Mouse (Mus musculus): ENCODE data around the gene Olfr9. TPM values are rescaled to one million over a fixed set of nuclear protein-coding genes. Genes with fewer than 3 reads are reported as not detected.

Olfr9 gene
- polyA plus RNA-seq, 1 experiment from 2014 or later = not detected

DNA sequence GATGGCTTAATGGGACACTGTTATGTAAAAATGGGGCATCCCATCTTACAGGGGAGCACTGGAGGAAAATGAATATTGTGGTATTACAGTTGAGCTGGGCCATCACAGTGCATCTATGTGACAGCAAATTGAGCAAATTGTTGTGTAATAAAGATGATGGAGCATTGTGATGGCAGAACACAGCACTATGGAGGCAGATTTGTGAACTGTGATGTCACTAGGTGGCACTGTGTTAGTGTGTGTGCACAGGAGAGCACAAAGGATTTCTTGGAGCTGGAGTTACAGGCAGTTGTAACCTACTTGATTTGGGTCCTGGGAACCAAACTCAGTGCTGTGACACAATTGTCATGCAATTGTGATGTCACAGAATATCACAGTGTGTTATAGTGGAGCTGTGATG, 34.1 kb downstream of the Olfr9 start:
- Histone ChIP-seq H3K36me3 (ENCODE audit: control insufficient read depth, insufficient read depth, low read length) (no peaks in the 10 kb centered on the region), H3K4me1 (replicated peaks; ENCODE audit: control insufficient read depth, insufficient read depth, low read length) (no peaks in the 10 kb centered on the region), H3K27me3 (replicated peaks; ENCODE audit: control insufficient read depth, insufficient read depth, low read length) (no peaks in the 10 kb centered on the region), H3K27ac (ENCODE audit: low read depth, low read length) (no peak overlapping the region), H3K4me2 (no peak overlapping the region), H3K9me3 (ENCODE audit: control insufficient read depth, low read length) (no peaks in the 10 kb centered on the region), H3K9ac (ENCODE audit: low read depth, low read length) (no peak overlapping the region), H3K4me3 (ENCODE audit: low read depth, low read length) (no peak overlapping the region)
- ATAC-seq (replicated peaks; ENCODE audit: low FRiP score) = peak; percentile 39; the same call in 1 of the 2 replicates
- no peak for DNase-seq (ENCODE audit: low spot score)

DNA sequence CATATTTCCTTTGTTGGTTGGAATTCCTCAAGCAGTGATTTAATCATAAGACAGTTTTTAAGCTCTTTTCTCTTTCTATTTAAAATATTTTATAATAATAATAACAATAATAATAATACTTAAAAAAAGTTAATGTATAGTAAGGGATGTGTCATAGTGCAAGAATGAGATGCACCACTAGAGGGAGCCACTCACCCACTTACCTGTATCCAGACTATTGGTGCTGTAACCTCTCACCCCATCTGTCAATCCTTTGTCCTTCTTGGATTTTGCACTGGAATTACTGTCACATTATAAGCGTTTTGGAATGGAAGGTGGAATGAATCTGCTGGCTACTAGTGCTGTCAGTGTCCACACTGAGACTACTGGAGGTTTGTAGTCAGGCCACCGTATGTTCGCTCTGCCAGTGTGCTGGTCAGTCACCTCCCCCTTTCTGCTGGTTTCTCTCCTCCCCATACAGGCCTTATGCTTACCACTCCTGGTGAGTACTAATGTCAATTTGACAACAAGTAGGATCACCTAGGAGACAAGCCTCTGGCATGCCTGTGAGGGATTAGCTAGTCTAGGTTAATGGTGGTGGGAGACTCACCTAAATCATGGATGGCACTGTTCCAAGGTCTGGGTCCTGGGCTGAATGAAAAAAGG, 36.9 kb downstream of the Olfr9 start:
- WGBS = 59% methylated on average over 3 of the region's 3 CpGs
- Histone ChIP-seq H3K36me3 (ENCODE audit: control insufficient read depth, insufficient read depth, low read length) (no peaks in the 10 kb centered on the region), H3K4me1 (replicated peaks; ENCODE audit: control insufficient read depth, insufficient read depth, low read length) (no peaks in the 10 kb centered on the region), H3K9ac (ENCODE audit: low read depth, low read length) (no peak overlapping the region), H3K9me3 (ENCODE audit: control insufficient read depth, low read length) (no peaks in the 10 kb centered on the region), H3K27ac (ENCODE audit: low read depth, low read length) (no peak overlapping the region), H3K27me3 (replicated peaks; ENCODE audit: control insufficient read depth, insufficient read depth, low read length) (no peaks in the 10 kb centered on the region), H3K4me2 (no peak overlapping the region), H3K4me3 (ENCODE audit: low read depth, low read length) (no peak overlapping the region)
- ATAC-seq (replicated peaks; ENCODE audit: low FRiP score) (peak; percentile 64; the same call in 1 of the 2 replicates), DNase-seq (ENCODE audit: low spot score) (no peak)

DNA sequence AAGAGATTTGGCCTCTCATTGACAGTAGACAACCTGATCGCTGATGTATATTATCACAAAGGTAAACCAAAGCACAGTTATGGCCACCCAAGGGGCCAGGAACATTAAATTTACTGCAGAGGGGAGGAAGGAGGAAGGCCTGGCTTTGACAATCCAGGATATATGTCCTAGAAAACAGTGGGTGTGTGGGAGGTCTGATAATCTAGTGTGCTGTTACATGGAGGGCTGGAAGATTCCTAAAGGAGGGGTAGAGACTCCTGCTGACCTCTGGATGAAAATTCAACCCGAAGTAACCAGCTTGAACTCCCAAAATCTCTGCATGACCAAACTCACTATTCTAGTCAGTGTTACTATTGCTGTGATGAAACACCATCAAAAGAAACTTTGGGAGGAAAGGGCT, 39.1 kb downstream of the Olfr9 start:
- WGBS = 82% methylated on average over 2 of the region's 2 CpGs
- no peaks in the 10 kb centered on the region for H3K36me3 ChIP-seq (ENCODE audit: control insufficient read depth, insufficient read depth, low read length)
- DNase-seq (ENCODE audit: low spot score) (no peak), ATAC-seq (replicated peaks; ENCODE audit: low FRiP score) (no peak)
- no peaks in the 10 kb centered on the region for H3K27me3 ChIP-seq (replicated peaks; ENCODE audit: control insufficient read depth, insufficient read depth, low read length)
- H3K4me1 ChIP-seq (replicated peaks; ENCODE audit: control insufficient read depth, insufficient read depth, low read length) = no peaks in the 10 kb centered on the region
- H3K4me3 ChIP-seq (ENCODE audit: low read depth, low read length) = no peak overlapping the region
- H3K4me2 ChIP-seq = no peak overlapping the region
- H3K27ac ChIP-seq (ENCODE audit: low read depth, low read length) = no peak overlapping the region
- H3K9me3 ChIP-seq (ENCODE audit: control insufficient read depth, low read length) = no peaks in the 10 kb centered on the region
- no peak overlapping the region for H3K9ac ChIP-seq (ENCODE audit: low read depth, low read length)

DNA sequence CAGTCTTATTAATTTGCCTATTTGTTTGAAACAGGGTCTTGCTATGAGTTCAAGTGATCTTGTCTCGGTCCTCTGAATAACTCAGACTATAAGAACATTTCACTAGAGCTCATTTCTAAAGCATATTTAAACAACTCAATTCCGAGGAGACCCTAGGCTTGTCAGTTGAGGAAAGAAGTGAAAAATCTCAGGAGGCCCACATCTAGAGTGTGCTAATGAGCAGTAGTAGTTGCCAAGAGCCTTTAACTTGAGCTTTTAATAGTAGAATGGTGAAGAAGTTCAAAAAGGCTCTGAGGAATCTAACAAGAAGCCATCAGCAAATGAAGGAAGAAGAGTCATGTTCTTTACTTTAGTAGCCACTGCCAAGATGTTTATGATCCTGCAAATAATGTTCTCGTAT, 50.6 kb downstream of the Olfr9 start, which contains the start of gene Olfr764-ps1:
Olfr764-ps1 (minus strand) TSS at position 101 of the 400 bp plus-strand sequence.
- 61% methylated on average over 3 of the region's 3 CpGs for WGBS

More for the DNA sequence above, 50.6 kb downstream of the Olfr9 start, which contains the start of gene Olfr764-ps1:
- Histone ChIP-seq H3K4me1 (replicated peaks; ENCODE audit: control insufficient read depth, insufficient read depth, low read length) (no peaks in the 10 kb centered on the region), H3K27me3 (replicated peaks; ENCODE audit: control insufficient read depth, insufficient read depth, low read length) (no peaks in the 10 kb centered on the region), H3K9ac (ENCODE audit: low read depth, low read length) (no peak within 1 kb of the TSS), H3K27ac (ENCODE audit: low read depth, low read length) (no peak within 1 kb of the TSS), H3K36me3 (ENCODE audit: control insufficient read depth, insufficient read depth, low read length) (no peaks in the 10 kb centered on the region), H3K4me2 (no peak within 1 kb of the TSS), H3K4me3 (ENCODE audit: low read depth, low read length) (no peak within 1 kb of the TSS), H3K9me3 (ENCODE audit: control insufficient read depth, low read length) (no peaks in the 10 kb centered on the region)
- ATAC-seq (replicated peaks; ENCODE audit: low FRiP score) = no peak
- no peak for DNase-seq (ENCODE audit: low spot score)

Other genes with a start within 250 kb of the Olfr9 start
- 4.6 and 5.5 TPM in 2 replicates for gene Dgka, start 244.6 kb upstream of the Olfr9 start, polyA plus RNA-seq (2014; fragmentation: Nextera tagmentation; extraction: Ambion mirVana)
- gene Pym1, start 241.5 kb upstream of the Olfr9 start, polyA plus RNA-seq (2014; fragmentation: Nextera tagmentation; extraction: Ambion mirVana) = 40.1 and 42.1 TPM in 2 replicates
- 9.2 and 10.2 TPM in 2 replicates for gene Mmp19, start 198.5 kb upstream of the Olfr9 start, polyA plus RNA-seq (2014; fragmentation: Nextera tagmentation; extraction: Ambion mirVana)
- gene Dnajc14, start 185.4 kb upstream of the Olfr9 start, polyA plus RNA-seq (2014; fragmentation: Nextera tagmentation; extraction: Ambion mirVana) = 32.5 and 34.1 TPM in 2 replicates
- gene Tmem198b, start 185.1 kb upstream of the Olfr9 start, polyA plus RNA-seq (2014; fragmentation: Nextera tagmentation; extraction: Ambion mirVana) = 8.1 and 8.8 TPM in 2 replicates
- 229 and 250 TPM in 2 replicates for gene Sarnp, start 172.1 kb upstream of the Olfr9 start, polyA plus RNA-seq (2014; fragmentation: Nextera tagmentation; extraction: Ambion mirVana)
- gene Ormdl2, start 167.8 kb upstream of the Olfr9 start, polyA plus RNA-seq (2014; fragmentation: Nextera tagmentation; extraction: Ambion mirVana) = 114 and 116 TPM in 2 replicates
- gene Gdf11, start 97.7 kb upstream of the Olfr9 start, polyA plus RNA-seq (2014; fragmentation: Nextera tagmentation; extraction: Ambion mirVana) = 3.3 and 3.5 TPM in 2 replicates
- gene Cd63, start 88.4 kb upstream of the Olfr9 start, polyA plus RNA-seq (2014; fragmentation: Nextera tagmentation; extraction: Ambion mirVana) = 193 and 198 TPM in 2 replicates
- gene Rdh5, start 66.5 kb upstream of the Olfr9 start, polyA plus RNA-seq (2014; fragmentation: Nextera tagmentation; extraction: Ambion mirVana) = 11.1 and 13.1 TPM in 2 replicates
- 128 and 140 TPM in 2 replicates for gene Bloc1s1, start 65.4 kb upstream of the Olfr9 start, polyA plus RNA-seq (2014; fragmentation: Nextera tagmentation; extraction: Ambion mirVana)
- 0.14 and 0.21 TPM in 2 replicates for gene Itga7, start 55.6 kb upstream of the Olfr9 start, polyA plus RNA-seq (2014; fragmentation: Nextera tagmentation; extraction: Ambion mirVana)
- gene Mettl7b, start 28.4 kb upstream of the Olfr9 start, polyA plus RNA-seq (2014; fragmentation: Nextera tagmentation; extraction: Ambion mirVana) = not detected in 2 replicates
- not detected in 2 replicates for gene Olfr763, start 21.4 kb downstream of the Olfr9 start, polyA plus RNA-seq (2014; fragmentation: Nextera tagmentation; extraction: Ambion mirVana)
- gene Olfr764-ps1, start 50.5 kb downstream of the Olfr9 start, polyA plus RNA-seq (2014; fragmentation: Nextera tagmentation; extraction: Ambion mirVana) = not detected in 2 replicates
- gene Olfr765, start 60.6 kb downstream of the Olfr9 start, polyA plus RNA-seq (2014; fragmentation: Nextera tagmentation; extraction: Ambion mirVana) = not detected in 2 replicates
- not detected in 2 replicates for gene Olfr766-ps1, start 79.5 kb downstream of the Olfr9 start, polyA plus RNA-seq (2014; fragmentation: Nextera tagmentation; extraction: Ambion mirVana)
- not detected in 2 replicates for gene Olfr767, start 93.5 kb downstream of the Olfr9 start, polyA plus RNA-seq (2014; fragmentation: Nextera tagmentation; extraction: Ambion mirVana)
- not detected in 2 replicates for gene Olfr768, start 109.9 kb downstream of the Olfr9 start, polyA plus RNA-seq (2014; fragmentation: Nextera tagmentation; extraction: Ambion mirVana)
- not detected in 2 replicates for gene Olfr769, start 128.4 kb downstream of the Olfr9 start, polyA plus RNA-seq (2014; fragmentation: Nextera tagmentation; extraction: Ambion mirVana)
- not detected in 2 replicates for gene Olfr770, start 149.6 kb downstream of the Olfr9 start, polyA plus RNA-seq (2014; fragmentation: Nextera tagmentation; extraction: Ambion mirVana)
- not detected in 2 replicates for gene Olfr771, start 175.3 kb downstream of the Olfr9 start, polyA plus RNA-seq (2014; fragmentation: Nextera tagmentation; extraction: Ambion mirVana)
- gene Olfr772, start 188.5 kb downstream of the Olfr9 start, polyA plus RNA-seq (2014; fragmentation: Nextera tagmentation; extraction: Ambion mirVana) = not detected in 2 replicates
- gene Olfr773, start 198.0 kb downstream of the Olfr9 start, polyA plus RNA-seq (2014; fragmentation: Nextera tagmentation; extraction: Ambion mirVana) = not detected in 2 replicates
- not detected in 2 replicates for gene Olfr774, start 246.8 kb downstream of the Olfr9 start, polyA plus RNA-seq (2014; fragmentation: Nextera tagmentation; extraction: Ambion mirVana)